Mouse (Mus musculus) heart, embryonic 10.5 days (tissue): ENCODE data around the gene Klf12. TPM values are rescaled to one million over a fixed set of nuclear protein-coding genes. Genes with fewer than 3 reads are reported as not detected.
A peak's percentile ranks its signal among the peaks of the same experiment; 100 is the strongest.

Source experiments
- DNase-seq: peaks from one replicate; pipeline ENCODE4 v3.0.0-alpha.2; 2017; ENCODE audit warnings: low spot score
- H3K27ac ChIP-seq: fragments of 300-500 bp; sonication (generic); 2 replicates; pipeline ENCODE4 v1.5.1; 2016; ENCODE audit warnings: mild to moderate bottlenecking
- H3K27me3 ChIP-seq: fragments of 300-500 bp; sonication (generic); 2 replicates; pipeline ENCODE4 v1.6.1; 2016; ENCODE audit warnings: mild to moderate bottlenecking; ENCODE audit not compliant: poor library complexity, insufficient read depth, severe bottlenecking
- H3K36me3 ChIP-seq: fragments of 300-500 bp; sonication (generic); 2 replicates; pipeline ENCODE4 v1.6.1; 2016; ENCODE audit warnings: mild to moderate bottlenecking, moderate library complexity
- H3K4me1 ChIP-seq: fragments of 300-500 bp; sonication (generic); 2 replicates; pipeline ENCODE4 v1.6.1; 2016; ENCODE audit warnings: mild to moderate bottlenecking
- H3K4me3 ChIP-seq: fragments of 300-500 bp; sonication (generic); 2 replicates; pipeline ENCODE4 v1.5.1; 2016; ENCODE audit warnings: mild to moderate bottlenecking, moderate library complexity
- H3K9me3 ChIP-seq: fragments of 300-500 bp; sonication (generic); 2 replicates; pipeline ENCODE4 v1.6.1; 2016; ENCODE audit warnings: mild to moderate bottlenecking, moderate library complexity
- WGBS: fragments of 180-500 bp; shearing (Covaris S2); methylation state at CpG from one replicate; pipeline ENCODE4 v1.1.7; 2016; 5-methylcytosine and 5-hydroxymethylcytosine counted together
- polyA plus RNA-seq: library from polyadenylated mRNA; unstranded; fragments of >200 nt; fragmentation: Nextera tagmentation; extraction: Ambion mirVana; gene quantifications from 2 replicates; pipeline ENCODE4 v1.2.1, GENCODE M21; 2016

The Klf12 gene
- polyA plus RNA-seq, 1 experiment from 2014 or later: 8.4 TPM

DNA sequence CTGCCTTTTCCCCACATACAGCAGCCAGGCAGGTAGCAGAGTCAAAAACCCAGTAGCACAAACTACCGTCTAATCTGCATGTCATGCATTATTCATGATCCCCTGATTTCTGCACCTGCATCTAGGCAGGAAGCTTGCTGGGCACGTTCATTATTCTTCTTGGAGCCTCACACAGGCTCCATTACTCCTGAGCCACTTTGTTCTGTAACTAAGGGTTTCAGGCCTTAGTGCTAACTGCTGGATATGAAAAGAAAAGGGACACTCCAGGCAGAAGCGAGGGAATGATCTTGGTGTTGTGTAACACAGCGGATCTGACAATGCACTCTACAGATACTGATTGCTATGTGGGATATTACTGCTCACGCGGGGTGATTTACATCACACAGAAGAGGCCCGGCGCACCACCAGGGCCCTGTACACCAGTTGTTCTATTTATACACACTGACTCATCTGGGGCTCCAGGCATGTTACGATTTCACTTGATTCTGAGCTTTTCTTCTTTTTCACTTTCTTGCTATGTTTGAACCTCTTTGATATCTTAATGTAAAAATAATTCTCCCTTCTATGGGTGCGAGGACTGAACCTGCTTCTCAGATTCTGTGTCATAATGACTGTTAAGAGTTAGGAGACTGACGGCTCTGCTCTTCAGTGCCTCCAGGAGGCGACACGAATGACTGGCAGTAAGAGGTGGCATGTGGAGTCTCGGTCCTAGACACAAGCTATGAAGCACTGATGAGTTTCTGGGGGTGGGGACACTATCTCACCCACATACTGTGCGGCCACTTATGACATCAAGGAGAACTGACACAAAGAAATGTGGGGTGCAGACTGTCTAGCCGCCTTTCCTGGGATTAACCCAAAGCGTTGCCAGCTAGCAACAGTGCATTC, 340.0 kb downstream of the Klf12 start:
- H3K27ac ChIP-seq: no peak overlapping the region
- 63% methylated on average over 17 of the region's 17 CpGs for WGBS

DNA sequence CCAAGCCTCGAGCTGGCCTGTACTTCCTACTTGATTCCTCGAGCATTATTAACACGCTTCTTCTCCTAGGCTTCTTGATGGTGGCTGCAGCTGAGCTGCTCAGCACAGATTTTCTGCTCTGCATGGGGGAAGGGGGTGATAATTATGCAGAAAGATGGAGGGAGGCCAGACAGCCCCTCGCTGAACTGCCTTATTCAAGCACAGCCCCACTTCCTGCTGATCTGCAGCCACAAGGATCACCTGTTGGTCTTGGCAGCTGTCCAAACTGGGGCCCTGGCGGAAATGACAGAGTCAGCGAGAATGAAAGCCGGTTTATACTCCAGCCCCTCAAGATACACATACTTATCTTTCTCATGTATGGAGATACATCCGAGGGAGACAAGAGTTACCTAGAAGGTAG, 341.3 kb downstream of the Klf12 start:
- WGBS: 26% methylated on average over 8 of the region's 8 CpGs
- Histone ChIP-seq H3K27ac (peak overlapping the region; percentile 77), H3K27me3 (no peaks in the 10 kb centered on the region), H3K36me3 (no peaks in the 10 kb centered on the region), H3K4me1 (peaks cover 27% of the 10 kb centered on the region), H3K4me3 (no peak overlapping the region), H3K9me3 (no peaks in the 10 kb centered on the region)
- DNase-seq: peak; percentile 91

More for the DNA sequence above, 340.0 kb downstream of the Klf12 start:
- no peak overlapping the region for H3K4me3 ChIP-seq
- H3K36me3 ChIP-seq: no peaks in the 10 kb centered on the region
- no peak for DNase-seq
- peaks cover 27% of the 10 kb centered on the region for H3K4me1 ChIP-seq
- H3K9me3 ChIP-seq: no peaks in the 10 kb centered on the region
- H3K27me3 ChIP-seq: no peaks in the 10 kb centered on the region

DNA sequence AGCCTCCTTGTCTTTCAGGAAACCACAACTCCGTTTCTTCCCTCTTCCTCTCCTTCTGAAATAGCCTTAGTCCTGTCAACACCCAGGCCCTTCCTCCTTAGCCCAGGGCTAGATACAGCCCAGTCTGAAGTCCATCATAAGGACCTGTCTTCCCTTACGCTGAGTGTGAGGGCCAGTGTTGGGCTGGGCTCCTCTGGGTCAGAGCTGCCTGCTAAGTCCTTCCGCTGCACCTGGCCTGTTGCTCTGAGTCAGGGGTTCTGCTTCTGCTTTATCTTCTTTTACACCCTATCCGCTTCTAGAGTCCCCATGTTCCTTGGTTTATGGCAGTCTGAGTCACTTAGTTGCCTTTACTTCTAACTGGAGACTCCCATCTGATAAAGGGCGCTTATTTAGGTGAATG, 351.0 kb downstream of the Klf12 start:
- H3K4me3 ChIP-seq: no peak overlapping the region
- H3K27ac ChIP-seq: no peak overlapping the region
- H3K36me3 ChIP-seq: no peaks in the 10 kb centered on the region
- H3K4me1 ChIP-seq: 0 out of 2 replicates have a peak, but pooled peaks cover 3% of the 10 kb centered on the region
- no peak for DNase-seq
- H3K9me3 ChIP-seq: no peaks in the 10 kb centered on the region
- H3K27me3 ChIP-seq: no peaks in the 10 kb centered on the region
- 51% methylated on average over 5 of the region's 5 CpGs for WGBS

DNA sequence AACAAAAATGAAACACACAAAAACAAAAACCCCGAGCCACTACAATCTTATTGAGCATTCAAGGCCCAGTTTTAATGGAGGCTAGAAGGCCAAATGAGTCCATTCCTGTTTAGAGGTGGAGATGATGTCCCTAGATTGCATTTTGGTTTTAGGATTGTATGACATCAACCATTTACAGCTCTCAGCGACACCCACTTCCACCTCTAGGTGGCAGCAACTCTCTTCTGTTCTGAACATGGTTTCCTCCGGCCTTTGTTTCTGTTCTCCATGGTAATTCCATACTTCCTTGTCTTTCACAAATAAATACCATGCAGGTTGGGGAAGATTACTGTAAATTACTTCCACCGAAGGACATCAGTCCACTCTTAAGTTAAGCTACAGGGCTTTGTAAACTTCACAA, 352.6 kb downstream of the Klf12 start:
- Histone ChIP-seq H3K36me3 (no peaks in the 10 kb centered on the region), H3K27me3 (no peaks in the 10 kb centered on the region), H3K27ac (no peak overlapping the region), H3K9me3 (no peaks in the 10 kb centered on the region), H3K4me3 (no peak overlapping the region), H3K4me1 (0 out of 2 replicates have a peak, but pooled peaks cover 3% of the 10 kb centered on the region)
- WGBS: 6% methylated on average over 4 of the region's 4 CpGs
- DNase-seq: no peak

DNA sequence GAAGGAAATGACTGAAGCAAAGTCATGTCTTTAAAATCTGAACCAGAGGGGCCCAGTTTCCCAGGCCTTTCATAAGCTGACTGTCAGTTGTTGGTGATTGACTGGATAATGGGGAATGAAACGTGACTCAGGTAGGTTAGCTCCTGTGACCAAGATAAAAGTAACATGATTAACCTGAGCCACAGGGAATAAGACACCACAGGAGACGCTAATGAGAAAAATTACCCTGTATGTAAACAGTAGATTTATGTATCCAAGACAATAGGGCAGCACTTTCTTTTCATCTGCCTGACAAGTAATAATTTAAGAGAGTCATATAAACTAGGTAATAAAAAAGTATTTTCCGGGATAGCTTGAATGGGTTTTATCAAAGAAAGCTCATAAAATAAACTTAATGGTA, 372.6 kb downstream of the Klf12 start:
- H3K27ac ChIP-seq: no peak overlapping the region
- H3K36me3 ChIP-seq: no peaks in the 10 kb centered on the region
- WGBS: 79% methylated on average over 3 of the region's 3 CpGs
- DNase-seq: no peak
- H3K27me3 ChIP-seq: no peaks in the 10 kb centered on the region
- H3K4me3 ChIP-seq: no peak overlapping the region
- H3K4me1 ChIP-seq: no peaks in the 10 kb centered on the region
- no peaks in the 10 kb centered on the region for H3K9me3 ChIP-seq

DNA sequence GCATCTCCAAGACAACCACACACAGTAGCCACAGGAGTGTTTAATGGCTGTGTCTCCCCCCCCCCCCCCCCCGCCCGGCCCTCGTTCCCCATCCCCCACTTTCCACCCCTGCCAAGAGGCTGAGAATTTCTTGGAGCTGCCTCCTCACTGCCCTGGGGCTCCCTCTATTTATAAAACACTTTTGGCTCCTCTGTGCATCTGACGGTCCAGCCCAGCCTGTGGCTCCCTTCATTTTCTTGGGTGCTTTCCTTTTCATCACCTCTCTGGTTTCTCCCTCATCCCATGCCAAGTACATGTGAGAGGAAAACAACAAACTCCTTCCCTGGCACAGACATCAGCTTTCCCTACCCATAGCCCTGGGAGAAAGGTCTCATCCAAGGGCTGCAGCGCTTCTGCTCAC, 373.6 kb downstream of the Klf12 start:
- Histone ChIP-seq H3K9me3 (no peaks in the 10 kb centered on the region), H3K36me3 (no peaks in the 10 kb centered on the region), H3K4me3 (no peak overlapping the region), H3K27ac (no peak overlapping the region), H3K27me3 (no peaks in the 10 kb centered on the region), H3K4me1 (no peaks in the 10 kb centered on the region)
- no peak for DNase-seq
- WGBS: 78% methylated on average over 4 of the region's 5 CpGs

DNA sequence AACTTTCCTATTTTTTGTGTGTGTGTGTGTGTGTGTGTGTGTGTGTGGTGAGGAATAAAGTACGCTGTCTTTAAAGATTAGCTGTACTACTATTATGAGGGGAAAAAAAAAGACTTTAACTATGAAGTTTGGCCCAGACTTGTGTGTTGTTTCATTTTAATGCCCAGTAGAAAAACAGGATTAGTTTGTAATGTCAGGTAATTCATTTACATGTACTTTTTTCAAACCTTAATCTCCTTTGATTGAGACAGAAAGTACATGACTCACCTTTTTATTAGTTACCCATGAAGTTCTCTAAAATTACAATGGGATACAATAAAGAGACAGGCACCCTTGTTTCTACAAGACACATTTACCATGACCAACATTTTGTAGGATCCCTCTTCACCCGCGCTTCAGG, 383.6 kb downstream of the Klf12 start:
- WGBS: 93% methylated on average over 3 of the region's 3 CpGs
- no peak for DNase-seq

DNA sequence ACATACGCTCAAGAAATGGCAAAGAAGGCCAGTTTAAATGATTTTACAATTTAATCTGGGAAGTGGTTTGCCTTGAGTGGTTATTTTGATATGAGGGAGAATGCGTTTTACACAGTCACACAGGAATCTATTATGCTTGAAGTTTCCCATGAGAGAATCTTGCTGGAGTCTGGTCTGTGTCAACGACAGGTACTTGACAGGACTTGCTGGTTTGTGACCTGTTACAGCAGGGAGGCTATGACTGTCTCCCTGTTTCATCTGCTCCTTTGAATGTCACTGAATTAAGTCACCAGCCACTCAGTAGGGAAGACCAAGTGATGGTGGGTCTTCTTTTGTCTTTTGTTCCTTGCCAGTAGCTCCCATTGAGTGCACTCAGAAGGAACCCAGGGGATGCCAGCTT, 385.6 kb downstream of the Klf12 start:
- DNase-seq: peak; percentile 79
- no peak overlapping the region for H3K4me3 ChIP-seq
- peaks cover 7% of the 10 kb centered on the region; the same call in 1 of the 2 replicates for H3K4me1 ChIP-seq
- no peaks in the 10 kb centered on the region for H3K36me3 ChIP-seq
- H3K27ac ChIP-seq: no peak overlapping the region
- H3K9me3 ChIP-seq: no peaks in the 10 kb centered on the region
- WGBS: 48% methylated on average over 3 of the region's 3 CpGs
- no peaks in the 10 kb centered on the region for H3K27me3 ChIP-seq

More for the DNA sequence above, 383.6 kb downstream of the Klf12 start:
- Histone ChIP-seq H3K27ac (no peak overlapping the region), H3K4me1 (peaks cover 7% of the 10 kb centered on the region; the same call in 1 of the 2 replicates), H3K27me3 (no peaks in the 10 kb centered on the region), H3K9me3 (no peaks in the 10 kb centered on the region), H3K4me3 (no peak overlapping the region), H3K36me3 (no peaks in the 10 kb centered on the region)

DNA sequence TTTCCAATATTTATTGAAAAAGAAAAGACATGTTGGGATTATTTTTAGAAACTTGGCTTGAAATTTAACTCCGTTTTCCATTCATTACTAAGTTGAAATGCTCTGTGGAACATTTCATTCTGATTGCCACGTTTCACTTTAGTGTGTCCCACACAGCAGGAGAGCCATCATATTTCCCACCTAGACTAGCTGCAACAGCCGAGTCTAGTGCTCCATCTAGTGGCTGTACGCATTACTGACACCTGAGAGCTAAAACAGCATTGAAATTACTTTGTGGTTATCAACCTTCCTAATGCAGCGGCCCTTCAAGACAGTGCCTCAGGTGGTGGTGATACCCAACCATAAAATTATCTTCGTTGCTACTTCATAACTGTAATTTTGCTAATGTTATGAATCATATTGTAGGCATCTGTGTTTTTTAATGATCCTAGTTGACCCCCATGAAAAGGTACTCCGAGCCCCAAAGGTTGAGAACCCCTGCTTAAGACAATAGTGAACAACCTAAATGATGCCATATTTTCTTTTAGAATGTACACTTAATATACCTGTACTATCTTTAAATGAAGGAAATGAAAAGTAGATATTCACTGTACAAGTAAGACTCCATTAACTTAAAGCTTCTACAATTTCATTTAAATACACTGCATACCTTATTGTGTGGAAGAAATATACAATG, 389.6 kb downstream of the Klf12 start:
- H3K4me3 ChIP-seq: no peak overlapping the region
- H3K9me3 ChIP-seq: no peaks in the 10 kb centered on the region
- WGBS: 22% methylated on average over 7 of the region's 7 CpGs
- no peak for DNase-seq
- peaks cover 7% of the 10 kb centered on the region; the same call in 1 of the 2 replicates for H3K4me1 ChIP-seq
- H3K27me3 ChIP-seq: no peaks in the 10 kb centered on the region
- no peaks in the 10 kb centered on the region for H3K36me3 ChIP-seq
- no peak overlapping the region for H3K27ac ChIP-seq

DNA sequence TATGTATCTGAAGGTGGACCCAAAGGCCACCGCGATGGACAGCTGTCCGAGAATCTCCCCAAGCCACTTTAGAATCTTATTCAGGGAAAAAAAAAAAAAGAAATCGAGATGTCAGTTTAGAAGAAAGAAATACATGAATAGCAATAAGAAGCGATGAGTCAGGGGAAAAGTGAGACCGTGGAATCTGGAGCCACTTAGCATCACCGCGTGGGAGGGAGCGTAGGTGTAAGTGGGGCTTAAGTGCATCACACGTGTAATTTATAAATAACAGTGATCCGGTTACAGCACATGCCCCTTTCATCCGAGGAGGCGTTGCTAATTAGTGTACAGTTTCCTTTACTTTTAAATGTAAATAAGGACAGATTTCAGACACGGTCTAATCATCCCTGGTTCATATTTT, 390.4 kb downstream of the Klf12 start:
- no peak overlapping the region for H3K4me3 ChIP-seq
- peaks cover 7% of the 10 kb centered on the region; the same call in 1 of the 2 replicates for H3K4me1 ChIP-seq
- no peaks in the 10 kb centered on the region for H3K27me3 ChIP-seq
- H3K27ac ChIP-seq: no peak overlapping the region
- no peak for DNase-seq
- H3K36me3 ChIP-seq: no peaks in the 10 kb centered on the region
- H3K9me3 ChIP-seq: no peaks in the 10 kb centered on the region
- 76% methylated on average over 14 of the region's 14 CpGs for WGBS

DNA sequence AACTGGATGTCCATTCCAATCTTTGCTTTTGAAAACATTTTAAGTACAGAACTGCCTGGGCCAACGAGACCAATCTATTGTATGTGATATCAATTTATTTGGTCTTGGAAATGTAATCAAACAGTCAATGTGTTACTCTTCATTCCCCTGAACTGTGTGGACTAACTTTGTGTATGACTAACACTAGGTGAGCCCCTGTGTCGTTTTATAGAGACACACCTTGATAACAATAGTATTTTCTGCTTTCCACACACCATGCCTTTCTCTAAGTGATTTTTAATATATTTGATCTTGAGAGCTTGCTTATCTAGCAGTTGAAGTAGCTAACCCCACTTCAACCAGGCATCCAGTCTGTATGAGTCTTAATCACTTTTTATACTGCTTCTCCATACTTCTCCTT, 398.0 kb downstream of the Klf12 start:
- no peaks in the 10 kb centered on the region for H3K36me3 ChIP-seq
- H3K27me3 ChIP-seq: no peaks in the 10 kb centered on the region
- no peak overlapping the region for H3K4me3 ChIP-seq
- 76% methylated on average over 2 of the region's 2 CpGs for WGBS
- no peak for DNase-seq
- no peaks in the 10 kb centered on the region for H3K9me3 ChIP-seq
- no peak overlapping the region for H3K27ac ChIP-seq
- no peaks in the 10 kb centered on the region for H3K4me1 ChIP-seq

DNA sequence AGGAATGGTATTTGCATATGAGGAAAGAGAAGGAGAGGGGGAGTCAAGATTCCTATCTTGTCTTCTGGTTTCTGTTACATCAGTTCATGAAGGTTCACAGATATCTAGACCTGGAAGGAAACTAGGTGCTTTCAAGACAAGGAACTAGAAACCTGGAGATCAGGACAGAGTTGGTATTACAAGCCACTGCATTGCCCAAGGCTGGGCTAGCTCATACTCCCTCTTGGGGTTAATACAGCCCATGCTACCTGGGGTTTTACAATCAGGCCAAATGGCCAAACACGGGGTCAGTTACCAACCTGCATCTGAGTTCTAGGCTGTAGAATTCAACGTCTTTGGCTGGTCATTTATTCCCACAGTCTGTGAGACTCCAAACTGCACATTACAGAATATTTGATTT, 398.9 kb downstream of the Klf12 start:
- Histone ChIP-seq H3K27ac (no peak overlapping the region), H3K9me3 (no peaks in the 10 kb centered on the region), H3K4me1 (no peaks in the 10 kb centered on the region), H3K27me3 (no peaks in the 10 kb centered on the region), H3K36me3 (no peaks in the 10 kb centered on the region), H3K4me3 (no peak overlapping the region)
- no peak for DNase-seq
- WGBS: 67% methylated on average over 2 of the region's 2 CpGs

DNA sequence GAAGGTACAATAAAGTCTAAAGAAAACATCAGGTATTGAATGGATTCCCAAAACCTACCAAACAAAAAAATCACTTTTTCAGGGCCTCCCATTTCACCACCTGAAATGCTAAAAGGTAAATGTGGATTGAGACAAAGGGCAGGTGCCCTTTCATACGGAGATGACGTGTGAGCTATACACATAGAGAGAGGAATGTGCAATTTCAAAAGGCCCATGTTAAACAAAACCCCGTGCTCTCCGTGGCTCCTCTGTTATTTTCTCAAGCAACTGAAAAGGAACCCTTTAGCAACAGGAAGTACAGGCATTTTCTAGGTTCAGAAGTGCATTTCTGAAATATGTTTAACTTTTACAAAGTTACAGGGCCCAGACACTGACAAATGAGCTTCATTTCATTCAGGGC, 399.4 kb downstream of the Klf12 start:
- WGBS: 72% methylated on average over 4 of the region's 4 CpGs
- no peaks in the 10 kb centered on the region for H3K36me3 ChIP-seq
- no peak for DNase-seq

More for the DNA sequence above, 399.4 kb downstream of the Klf12 start:
- H3K9me3 ChIP-seq: no peaks in the 10 kb centered on the region
- H3K4me3 ChIP-seq: no peak overlapping the region
- H3K27me3 ChIP-seq: no peaks in the 10 kb centered on the region
- no peaks in the 10 kb centered on the region for H3K4me1 ChIP-seq
- H3K27ac ChIP-seq: no peak overlapping the region
